Mouse (Mus musculus) ES-E14 (cell line): Measurements from ENCODE around the gene Syt8. TPM values are rescaled to one million over a fixed set of nuclear protein-coding genes. Genes with fewer than 3 reads are reported as not detected.

Source experiments
- DNase-seq: peaks from one replicate; pipeline ENCODE4 v3.0.0-alpha.2; 2013; ENCODE audit warnings: low read depth, low spot score
- H3K27ac ChIP-seq: 2 replicates; pipeline ENCODE4 v1.5.1; 2012; ENCODE audit warnings: low read depth, mild to moderate bottlenecking, low read length, moderate library complexity, mixed read lengths; ENCODE audit not compliant: poor library complexity, insufficient read depth, severe bottlenecking
- H3K36me3 ChIP-seq: 2 replicates; pipeline ENCODE4 v1.6.1; 2012; ENCODE audit warnings: mild to moderate bottlenecking, low read length, moderate library complexity, mixed read lengths; ENCODE audit not compliant: control insufficient read depth, poor library complexity, insufficient read depth, severe bottlenecking
- H3K4me1 ChIP-seq, 2 experiments: fragments of 150-350 bp in 1 of 2; sonication (generic) in 1 of 2; 2 replicates each; pipeline ENCODE4 v1.6.1; 2012; ENCODE audit warnings: low read length in 2 of 2, mild to moderate bottlenecking in 1 of 2, mixed read lengths in 1 of 2; ENCODE audit not compliant: control insufficient read depth in 2 of 2, insufficient read depth in 2 of 2, poor library complexity in 1 of 2
- H3K4me3 ChIP-seq, 2 experiments: fragments of 150-350 bp in 1 of 2; sonication (generic) in 1 of 2; 2 replicates each; pipeline ENCODE4 v1.5.1; 2012; ENCODE audit warnings: low read length in 2 of 2, low read depth in 1 of 2, mild to moderate bottlenecking in 1 of 2, mixed read lengths in 1 of 2; ENCODE audit not compliant: insufficient read depth in 1 of 2, poor library complexity in 1 of 2, severe bottlenecking in 1 of 2
- H3K9ac ChIP-seq: 2 replicates; pipeline ENCODE4 v1.6.1; 2012; ENCODE audit warnings: low read depth, mild to moderate bottlenecking, low read length, mixed read lengths; ENCODE audit not compliant: poor library complexity, insufficient read depth, severe bottlenecking
- H3K9me3 ChIP-seq: fragments of 150-350 bp; sonication (generic); 2 replicates; pipeline ENCODE4 v1.6.1; 2012; ENCODE audit warnings: low read depth, mild to moderate bottlenecking, low read length; ENCODE audit not compliant: control insufficient read depth, insufficient read depth
- CHD2 ChIP-seq: IDR thresholded peaks from 2 replicates; pipeline ENCODE4 v1.6.1; 2014; ENCODE audit warnings: mild to moderate bottlenecking, low read depth, low read length, inconsistent platforms
- HCFC1 ChIP-seq: IDR thresholded peaks from 2 replicates; pipeline ENCODE4 v1.6.1; 2012; ENCODE audit warnings: low read length, inconsistent platforms, borderline replicate concordance; ENCODE audit not compliant: insufficient read depth
- MAFK ChIP-seq: IDR thresholded peaks from 2 replicates; pipeline ENCODE4 v1.6.1; 2014; ENCODE audit warnings: mild to moderate bottlenecking, low read depth, low read length, inconsistent platforms; ENCODE audit not compliant: insufficient read depth
- ZC3H11A ChIP-seq: IDR thresholded peaks from 2 replicates; pipeline ENCODE4 v1.6.1; 2012; ENCODE audit warnings: low read depth, mild to moderate bottlenecking, inconsistent platforms, low read length, borderline replicate concordance
- ZNF384 ChIP-seq: IDR thresholded peaks from 2 replicates; pipeline ENCODE4 v1.6.1; 2012; ENCODE audit warnings: low read depth, low read length, inconsistent platforms
- in situ Hi-C, 2 experiments: fragments of 600-800 bp; cut with MboI; formaldehyde crosslinking; loops; one replicate each; pipeline ENCODE4 v1.15.1; 2025; ENCODE audit warnings: low sequenced_read_pairs in 2 of 2, inconsistent platforms in 1 of 2; ENCODE audit not compliant: unreplicated experiment in 2 of 2
- total RNA-seq: library from RNA; depleted of rRNA; stranded (reverse); fragments of 300-350 nt; gene quantifications from 2 replicates; pipeline ENCODE4 v1.2.3, GENCODE M21; 2012

The Syt8 gene
- total RNA-seq, 1 experiment = 0.94 TPM

DNA sequence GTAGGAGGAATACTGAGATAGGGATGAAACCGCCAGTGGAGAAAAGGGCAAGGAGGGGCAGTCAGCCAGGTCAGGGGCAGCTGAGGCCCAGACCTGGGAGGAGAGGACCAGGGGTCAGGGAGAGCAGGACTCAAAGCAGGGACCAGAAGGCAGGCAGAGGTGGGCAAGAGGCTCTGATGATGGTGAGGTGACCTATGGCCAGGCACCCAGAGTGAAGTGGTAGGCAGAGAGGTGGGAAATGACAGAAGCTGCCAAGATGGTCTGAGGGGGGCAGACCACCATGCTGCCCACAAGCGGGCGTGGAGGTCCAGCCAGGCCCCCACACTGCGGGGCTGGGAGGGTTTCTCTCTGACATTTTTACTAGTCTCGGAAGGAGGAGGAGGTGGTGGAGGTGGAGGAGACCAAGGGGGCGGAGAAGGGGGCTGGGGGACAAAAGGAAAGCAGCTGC is 36.8 kb downstream of the Syt8 start:
- Histone ChIP-seq H3K36me3 (no peaks in the 10 kb centered on the region), H3K4me1 (peaks cover 0 to 3% of the 10 kb centered on the region in 2 experiments; a peak in 1 of 4 replicates), H3K9ac (no peak overlapping the region), H3K27ac (no peak overlapping the region), H3K9me3 (no peaks in the 10 kb centered on the region), H3K4me3 (no peak overlapping the region)
- no peak for TF ChIP-seq ZNF384
- no peak for TF ChIP-seq CHD2
- TF ChIP-seq MAFK = no peak
- TF ChIP-seq HCFC1 = no peak
- TF ChIP-seq ZC3H11A = no peak
- in situ Hi-C loops = no loop called here
- DNase-seq = no peak

DNA sequence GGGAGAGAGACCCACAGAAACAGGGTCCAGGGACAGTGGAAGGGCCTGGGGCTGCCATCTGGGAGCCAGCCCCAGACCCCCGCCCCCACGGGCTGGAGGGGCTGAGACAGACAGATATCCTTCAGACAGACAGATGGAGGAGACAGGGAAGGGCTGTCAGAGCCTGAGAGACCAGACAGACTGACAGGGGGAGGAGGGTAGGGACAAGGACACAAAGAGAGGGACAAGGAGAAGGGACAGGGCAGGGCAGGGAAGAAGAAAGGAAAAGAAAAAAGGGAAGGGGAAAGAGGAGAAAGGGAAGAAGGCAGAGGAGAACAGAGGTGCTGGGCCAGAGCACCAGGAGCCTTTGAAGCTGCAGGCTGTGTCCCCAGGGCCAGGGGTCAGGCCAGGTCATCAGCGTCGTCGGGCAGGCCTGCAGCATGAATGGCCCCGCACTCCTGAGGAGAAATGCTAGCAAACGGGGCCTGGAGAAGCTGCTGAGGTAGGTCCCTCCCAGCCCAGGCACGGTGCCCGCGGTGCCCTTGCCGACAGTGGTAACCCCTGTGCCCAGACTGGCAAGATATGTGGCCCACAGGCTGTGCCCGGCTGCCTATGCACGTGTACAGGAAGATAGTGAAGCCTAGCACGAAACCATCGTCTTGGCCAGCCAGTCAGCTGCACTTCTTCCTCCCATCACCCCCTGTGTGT is 37.4 kb downstream of the Syt8 start:
- no peak overlapping the region for H3K4me3 ChIP-seq
- no peaks in the 10 kb centered on the region for H3K36me3 ChIP-seq
- TF ChIP-seq MAFK (no peak), ZNF384 (no peak), CHD2 (no peak)
- in situ Hi-C loops = no loop called here
- peaks cover 0 to 3% of the 10 kb centered on the region in 2 experiments; a peak in 1 of 4 replicates for H3K4me1 ChIP-seq
- no peak for DNase-seq
- no peak overlapping the region for H3K27ac ChIP-seq
- H3K9me3 ChIP-seq = no peaks in the 10 kb centered on the region
- H3K9ac ChIP-seq = no peak overlapping the region

DNA sequence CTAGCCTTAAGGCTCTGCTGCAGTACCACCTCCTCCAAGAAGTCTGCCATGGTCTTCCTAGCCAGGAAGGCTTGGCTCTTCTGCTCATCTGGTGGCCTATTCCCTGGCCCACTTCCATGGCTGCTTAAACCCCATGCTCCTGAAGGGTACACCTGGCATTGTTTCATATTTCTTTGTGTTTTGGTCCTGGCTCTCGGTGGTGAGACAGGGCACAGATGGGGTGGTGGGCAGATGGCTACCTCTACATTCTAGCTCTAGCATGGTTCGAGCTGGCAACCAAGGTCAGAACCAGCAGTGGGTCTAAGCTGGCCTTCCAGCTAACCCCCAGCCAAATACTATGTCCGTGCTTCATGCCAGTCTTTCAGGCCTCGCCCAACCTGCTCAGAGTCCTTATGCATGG is 38.3 kb downstream of the Syt8 start:
- in situ Hi-C loops = no loop called here
- Histone ChIP-seq H3K9ac (no peak overlapping the region), H3K27ac (no peak overlapping the region), H3K4me1 (peaks cover 0 to 3% of the 10 kb centered on the region in 2 experiments; a peak in 1 of 4 replicates), H3K4me3 (no peak overlapping the region), H3K36me3 (no peaks in the 10 kb centered on the region), H3K9me3 (no peaks in the 10 kb centered on the region)
- no peak for DNase-seq
- TF ChIP-seq ZC3H11A (no peak), HCFC1 (no peak), ZNF384 (no peak), MAFK (no peak), CHD2 (no peak)

DNA sequence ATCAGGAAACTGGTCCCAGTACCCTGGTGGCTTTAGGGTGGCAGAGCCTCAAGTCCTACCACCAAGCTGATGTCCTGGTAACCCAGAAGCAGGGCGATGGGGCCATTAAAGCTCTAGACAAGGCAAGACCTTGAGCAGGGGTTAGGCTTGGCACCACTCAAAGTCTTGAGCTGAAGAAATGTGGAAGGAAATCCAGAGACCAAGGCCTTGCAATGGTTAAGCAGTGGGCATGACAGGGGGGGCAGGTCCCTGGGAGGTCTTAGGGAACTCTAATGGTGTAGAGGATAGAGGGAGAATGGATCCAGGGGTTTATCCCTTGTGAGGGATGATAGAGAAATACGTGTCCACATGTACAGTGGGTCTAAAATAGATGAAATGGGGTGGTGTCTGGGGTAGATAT is 38.8 kb downstream of the Syt8 start:
- no peak overlapping the region for H3K9ac ChIP-seq
- no peak for DNase-seq
- H3K36me3 ChIP-seq = no peaks in the 10 kb centered on the region
- H3K4me1 ChIP-seq = peaks cover 0 to 3% of the 10 kb centered on the region in 2 experiments; a peak in 1 of 4 replicates
- H3K4me3 ChIP-seq = no peak overlapping the region
- H3K27ac ChIP-seq = no peak overlapping the region
- in situ Hi-C loops = no loop called here
- H3K9me3 ChIP-seq = no peaks in the 10 kb centered on the region
- TF ChIP-seq HCFC1 = no peak
- no peak for TF ChIP-seq ZC3H11A
- TF ChIP-seq ZNF384 = no peak
- TF ChIP-seq MAFK = no peak
- TF ChIP-seq CHD2 = no peak
